Mouse (Mus musculus) natural killer cell, adult 2 months (primary cell): ENCODE measurements around the gene Rnf130.
A peak's percentile ranks its signal among the peaks of the same experiment; 100 is the strongest.

ENCODE experiments used
- DNase-seq, 2 experiments: peaks; one replicate each; pipeline ENCODE4 v3.0.0; 2022; ENCODE audit warnings: low spot score in 2 of 2

Rnf130 gene

DNA sequence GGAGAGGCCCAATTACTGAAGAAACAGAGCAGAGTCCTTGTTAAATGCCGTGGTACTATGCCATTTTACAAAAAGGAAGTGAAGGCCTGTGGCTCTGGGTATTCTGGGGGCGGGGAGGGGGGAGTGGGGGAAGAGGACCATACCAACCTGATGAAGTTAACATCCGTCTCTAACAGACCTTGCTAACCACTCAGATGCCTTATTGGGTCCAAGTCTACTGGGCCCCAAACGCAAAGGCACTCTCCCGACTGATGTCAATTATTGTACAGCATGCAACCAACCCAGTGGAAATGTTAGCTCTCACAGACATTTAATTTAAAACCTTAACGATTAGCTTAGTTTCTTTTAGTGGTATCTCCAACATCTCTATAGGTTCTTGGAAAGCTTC lies 707 bp upstream of the Rnf130 start:
- DNase-seq = no peak

DNA sequence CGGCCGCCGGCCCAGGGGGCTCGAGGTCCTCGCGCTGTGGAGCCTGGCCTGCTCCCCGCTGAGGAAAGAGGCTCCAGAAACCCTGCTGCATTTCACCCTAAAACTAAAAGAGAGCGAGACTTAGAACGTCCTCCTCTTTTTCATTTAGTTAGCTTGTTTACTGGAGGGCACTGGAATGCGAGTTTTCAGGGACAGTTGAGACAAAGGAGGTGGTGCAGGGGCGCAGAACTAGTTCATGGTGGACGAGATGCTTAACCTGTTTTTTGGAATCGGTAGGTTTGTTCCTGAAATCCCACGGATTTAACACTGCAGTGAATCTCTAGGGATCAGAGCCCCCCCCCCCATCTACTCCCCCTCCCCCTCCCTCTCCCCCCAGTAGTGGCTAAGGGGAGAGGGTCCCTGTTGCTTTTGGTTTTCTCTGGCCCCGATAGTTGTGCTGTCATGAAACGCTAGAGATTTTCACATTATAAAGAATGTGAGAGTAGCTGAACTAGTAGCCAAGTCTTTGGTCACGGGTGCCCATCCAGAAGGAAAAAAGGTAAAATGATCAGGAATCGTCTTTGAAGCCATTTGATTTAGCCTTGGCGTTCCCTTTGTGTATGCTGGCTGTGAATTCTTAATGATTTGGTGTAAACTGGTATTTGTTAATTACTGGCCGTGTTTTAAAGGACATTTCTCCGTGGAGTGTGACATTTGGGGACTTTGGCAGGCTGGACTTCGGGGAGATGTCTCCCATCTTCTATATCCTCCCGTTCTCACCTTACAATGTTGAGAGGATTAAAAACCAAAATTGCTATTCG lies 775 bp downstream of the Rnf130 start:
- DNase-seq = no peak

DNA sequence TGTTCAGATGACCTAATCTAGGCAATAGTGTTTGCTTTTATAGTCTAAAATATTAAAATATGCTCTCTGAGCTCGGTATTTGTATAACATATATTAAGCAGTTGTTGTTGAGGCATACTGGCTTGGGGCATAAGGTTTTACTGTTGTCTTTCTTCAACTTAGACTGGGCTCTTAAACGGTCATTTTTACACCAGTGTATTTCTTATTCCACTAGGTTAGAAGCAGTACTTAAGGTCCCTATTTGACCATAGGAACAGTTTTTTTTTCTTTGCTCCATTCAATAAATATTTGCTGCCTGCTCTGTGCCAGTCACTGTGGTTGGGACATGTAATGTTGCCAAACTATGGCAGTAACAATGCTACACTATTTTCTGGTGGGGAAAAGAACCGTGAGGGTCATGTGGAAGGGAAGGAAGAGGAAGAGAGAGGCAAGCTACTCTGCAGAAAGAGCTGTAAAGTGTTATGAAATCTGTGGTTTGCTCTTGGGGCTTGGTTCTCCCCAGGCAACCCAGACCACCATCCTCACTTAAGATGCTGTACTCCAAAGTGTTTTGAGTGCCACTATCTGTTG lies 1.5 kb downstream of the Rnf130 start:
- DNase-seq = peak; percentile 4 to 14

- DNase-seq = peak in 1 of 2 experiments; percentile 3
These were observed 3.3 kb downstream of the Rnf130 start for GRCm38 (mm10) chr11:50028416-50028815.

- no peak for DNase-seq
These were observed 9.0 kb downstream of the Rnf130 start for GRCm38 (mm10) chr11:50034155-50034554.

DNA sequence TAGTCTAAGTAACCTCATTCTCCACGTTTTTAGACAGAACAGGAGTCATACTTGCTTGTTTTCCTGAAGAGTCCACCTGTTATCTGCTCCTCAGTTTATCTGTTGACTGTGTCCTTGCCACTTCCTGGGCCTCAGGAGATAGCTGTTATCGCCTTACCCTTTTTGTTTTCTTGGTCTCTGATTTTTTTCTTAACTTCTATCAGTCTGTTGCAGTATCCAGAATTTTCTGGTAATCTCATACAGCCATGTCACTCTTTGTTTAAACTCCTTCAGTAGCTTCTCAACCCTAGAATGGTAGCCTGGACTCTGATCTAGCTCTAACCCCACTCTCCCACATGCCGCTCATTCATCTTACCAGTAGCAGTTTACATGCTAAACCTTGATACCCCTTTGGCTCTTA lies 10.6 kb downstream of the Rnf130 start:
- no peak for DNase-seq

DNA sequence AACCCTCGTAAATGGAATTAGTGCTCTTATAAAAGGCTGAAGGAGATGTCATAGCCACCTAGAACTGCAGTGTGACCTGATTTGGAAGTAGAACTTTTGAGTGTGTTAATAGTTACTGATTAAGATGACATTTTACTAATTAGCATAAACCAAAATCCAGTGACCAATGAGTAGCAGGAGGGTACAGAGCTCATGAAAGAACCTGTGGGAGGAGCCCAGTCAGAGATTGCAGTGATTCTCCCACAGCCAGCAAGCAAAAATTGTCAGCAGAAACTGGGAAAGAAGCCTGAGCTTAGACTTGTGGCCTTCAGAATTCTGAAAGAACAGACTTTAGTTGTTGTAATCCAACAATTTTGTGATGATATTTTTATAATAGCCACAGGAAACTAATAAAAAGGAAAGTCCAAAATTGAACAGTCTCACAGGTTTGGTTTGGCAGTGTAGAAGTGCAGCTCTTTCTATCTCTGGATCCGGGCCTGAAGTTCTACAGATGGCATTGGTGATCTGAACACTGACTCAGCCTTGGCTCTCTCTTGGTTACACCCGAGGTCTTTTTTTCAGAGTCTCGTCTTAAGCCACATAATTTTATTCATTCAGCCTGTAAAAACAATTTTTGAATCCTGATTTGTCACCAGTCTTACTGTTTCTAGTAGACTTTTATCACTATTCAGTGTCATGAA lies 11.8 kb downstream of the Rnf130 start:
- DNase-seq = no peak

DNA sequence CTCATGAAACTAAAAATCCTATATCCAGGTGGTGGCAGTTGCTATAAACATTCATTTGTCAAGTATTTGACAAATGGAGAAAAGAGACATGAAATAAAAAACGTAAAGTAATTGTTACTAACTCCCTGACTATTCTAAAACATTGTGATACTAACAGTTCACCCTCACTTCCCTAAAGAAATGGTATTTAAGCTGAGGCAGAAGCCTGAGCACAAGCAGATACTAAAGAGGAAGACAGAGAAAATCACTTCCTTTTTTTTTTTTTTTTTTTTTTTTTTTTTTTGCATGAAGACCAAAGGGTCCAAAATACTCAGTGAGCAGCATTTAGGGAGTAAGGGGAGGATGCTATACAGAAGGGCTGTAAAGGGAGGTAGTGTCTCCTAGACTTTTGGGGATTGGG lies 13.6 kb downstream of the Rnf130 start:
- peak in 1 of 2 experiments; percentile 6 for DNase-seq

DNA sequence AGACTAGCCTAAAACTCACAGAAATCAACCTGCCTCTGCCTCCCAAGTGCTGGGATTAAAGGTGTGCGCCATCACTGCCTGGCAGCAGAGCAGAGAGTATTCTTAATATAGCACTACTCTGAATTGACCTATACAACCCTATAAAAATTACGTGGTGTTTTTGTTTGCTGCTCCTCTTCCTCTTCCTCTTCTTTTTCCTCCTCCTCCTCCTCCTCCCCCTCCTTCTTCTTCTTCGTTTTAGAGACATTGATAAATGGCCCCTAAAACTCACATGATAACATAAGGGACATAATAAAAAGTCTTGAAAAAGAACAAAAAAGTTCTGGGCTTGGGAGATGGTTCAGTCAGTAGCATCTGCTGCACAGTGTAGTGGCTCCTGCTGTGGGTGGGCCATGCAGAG lies 16.0 kb downstream of the Rnf130 start:
- DNase-seq = no peak

- no peak for DNase-seq
These were observed 17.3 kb downstream of the Rnf130 start for GRCm38 (mm10) chr11:50042345-50042997.

GRCm38 (mm10) chr11:50044454-50044853 lies 19.3 kb downstream of the Rnf130 start:
- DNase-seq = no peak

DNA sequence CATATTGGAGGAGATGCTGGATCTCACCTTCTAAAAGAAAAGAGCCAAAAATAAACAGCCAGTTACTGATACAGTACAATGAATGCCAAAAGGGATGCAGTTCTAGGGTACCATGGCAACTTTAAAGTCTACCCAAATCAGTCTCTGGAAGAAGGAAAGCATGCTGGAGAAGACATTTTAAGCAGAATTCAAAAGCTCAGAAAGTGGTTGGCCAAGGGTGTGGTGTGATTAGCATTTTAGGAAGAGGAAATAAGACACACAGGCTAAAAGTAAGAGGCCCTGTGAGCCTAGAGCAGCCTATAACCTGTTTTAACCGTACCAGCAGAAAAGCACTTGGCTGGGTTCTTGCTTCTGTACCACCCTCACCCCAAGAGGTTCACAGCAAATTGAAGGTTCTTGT lies 22.5 kb downstream of the Rnf130 start:
- DNase-seq = no peak

DNA sequence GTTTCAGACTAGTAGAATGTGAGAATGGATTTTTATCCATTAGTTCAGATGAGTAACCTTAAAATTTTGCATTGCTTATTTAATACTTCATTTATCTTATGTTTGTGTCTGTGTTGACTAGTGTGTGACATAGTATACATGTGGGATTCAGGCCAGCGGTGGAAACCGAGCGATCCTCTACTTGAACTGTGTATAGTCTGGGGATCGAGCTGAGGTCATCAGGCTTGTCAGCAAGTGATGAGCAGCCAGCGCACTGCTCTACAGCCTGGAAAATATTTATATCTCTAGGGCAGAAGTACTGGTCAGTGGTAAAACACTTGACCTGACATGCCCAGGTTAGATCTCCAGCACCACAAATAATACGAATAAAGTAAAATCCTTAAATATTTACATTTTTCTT lies 23.0 kb downstream of the Rnf130 start:
- DNase-seq = no peak

GRCm38 (mm10) chr11:50050392-50050791 lies 25.2 kb downstream of the Rnf130 start:
- DNase-seq = no peak

DNA sequence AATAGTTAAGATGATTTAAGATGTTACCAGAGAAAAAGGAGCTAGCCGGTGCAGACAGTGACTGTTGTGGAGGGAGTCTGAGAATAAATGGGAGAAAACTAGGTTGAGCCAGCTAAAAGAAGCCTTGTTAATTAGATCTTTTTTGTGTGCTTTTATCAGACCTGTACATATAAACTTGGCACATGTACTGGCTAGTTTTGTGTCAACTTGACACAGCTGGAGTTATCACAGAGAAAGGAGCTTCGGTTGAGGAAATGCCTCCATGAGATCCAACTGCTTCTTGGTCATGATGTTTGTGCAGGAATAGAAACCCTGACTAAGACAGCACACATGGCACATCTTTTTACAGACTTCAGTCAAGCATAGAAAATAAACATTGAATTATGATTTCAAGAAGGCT lies 32.6 kb downstream of the Rnf130 start:
- DNase-seq = no peak

GRCm38 (mm10) chr11:50058277-50058676 lies 33.1 kb downstream of the Rnf130 start:
- DNase-seq = no peak

DNA sequence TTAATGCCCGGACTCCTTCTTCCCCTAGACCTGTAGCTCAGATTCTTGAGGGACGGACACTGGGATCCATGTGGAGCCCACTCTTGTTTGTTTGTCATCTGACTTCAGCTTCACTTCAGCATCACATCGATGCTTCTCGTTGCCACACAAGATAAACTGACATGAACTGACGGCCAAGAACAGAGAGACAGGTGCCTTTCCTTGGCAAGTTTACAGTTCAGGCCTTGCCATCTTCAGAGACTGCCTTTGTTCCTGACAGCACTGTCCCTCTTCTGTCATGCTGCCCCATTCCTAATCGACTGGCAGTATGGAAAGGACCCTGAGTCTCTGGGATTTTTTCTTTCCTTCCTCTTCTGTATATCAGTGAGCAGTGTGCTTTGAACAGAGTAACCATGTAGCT lies 33.9 kb downstream of the Rnf130 start:
- no peak for DNase-seq

DNA sequence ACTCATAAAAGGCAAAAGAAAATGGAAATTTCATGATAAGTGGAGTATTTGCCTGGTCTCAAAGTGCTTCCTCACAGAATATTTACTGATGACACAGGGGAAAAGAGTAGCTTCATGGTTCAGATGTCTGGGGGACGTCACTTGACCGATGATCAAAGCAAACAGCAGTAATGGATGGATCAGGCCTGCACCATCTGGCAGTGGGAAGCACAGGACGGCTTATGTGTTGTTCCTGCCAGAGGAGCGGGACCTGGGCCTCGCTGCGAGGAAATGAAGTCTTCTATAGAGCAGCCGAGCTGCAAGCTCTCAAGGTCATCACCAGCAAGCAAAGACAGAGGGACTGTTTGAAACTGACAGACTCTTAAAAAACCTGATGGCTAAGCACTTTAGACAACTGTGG lies 37.0 kb downstream of the Rnf130 start:
- DNase-seq = no peak

GRCm38 (mm10) chr11:50066088-50066487 lies 40.9 kb downstream of the Rnf130 start:
- DNase-seq = no peak

DNA sequence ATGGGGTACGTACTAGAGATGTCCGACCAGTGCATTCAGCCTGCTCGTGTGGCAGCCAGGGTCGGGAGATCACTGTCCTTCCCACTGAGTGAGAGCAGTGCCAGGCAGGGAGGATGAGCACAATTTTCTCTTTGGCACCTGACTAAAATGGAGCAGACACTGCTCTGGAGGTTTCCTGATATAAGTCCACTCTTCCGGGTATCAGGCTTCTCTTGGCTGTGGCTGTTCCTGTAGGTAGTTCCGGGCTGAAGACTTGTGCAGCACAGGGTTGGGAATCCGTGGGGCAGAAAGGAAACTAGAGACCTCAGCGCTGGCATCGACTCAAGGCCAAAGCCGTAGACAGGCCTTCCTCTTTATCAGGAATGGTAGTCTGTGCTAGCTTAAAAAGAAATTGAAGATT lies 48.7 kb downstream of the Rnf130 start:
- no peak for DNase-seq

DNA sequence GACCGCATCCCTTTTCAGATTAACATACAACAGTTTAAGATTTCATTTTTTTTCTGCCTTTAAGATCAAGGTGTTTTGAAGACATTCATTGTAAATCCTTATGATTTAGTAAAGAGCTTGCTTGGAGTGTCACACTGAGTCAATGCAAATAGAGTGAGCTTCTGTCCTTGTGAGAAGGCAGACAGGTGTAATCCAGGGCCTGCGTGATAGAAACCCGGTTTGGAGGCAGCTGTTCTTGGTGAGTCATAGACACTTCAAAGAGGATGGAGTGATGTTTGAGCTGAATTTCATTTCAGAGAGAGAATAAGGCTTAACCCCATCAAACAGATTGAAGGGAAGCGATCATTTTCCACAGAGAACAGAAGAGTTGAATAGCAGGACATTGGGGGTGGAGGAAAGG lies 51.6 kb downstream of the Rnf130 start:
- no peak for DNase-seq

DNA sequence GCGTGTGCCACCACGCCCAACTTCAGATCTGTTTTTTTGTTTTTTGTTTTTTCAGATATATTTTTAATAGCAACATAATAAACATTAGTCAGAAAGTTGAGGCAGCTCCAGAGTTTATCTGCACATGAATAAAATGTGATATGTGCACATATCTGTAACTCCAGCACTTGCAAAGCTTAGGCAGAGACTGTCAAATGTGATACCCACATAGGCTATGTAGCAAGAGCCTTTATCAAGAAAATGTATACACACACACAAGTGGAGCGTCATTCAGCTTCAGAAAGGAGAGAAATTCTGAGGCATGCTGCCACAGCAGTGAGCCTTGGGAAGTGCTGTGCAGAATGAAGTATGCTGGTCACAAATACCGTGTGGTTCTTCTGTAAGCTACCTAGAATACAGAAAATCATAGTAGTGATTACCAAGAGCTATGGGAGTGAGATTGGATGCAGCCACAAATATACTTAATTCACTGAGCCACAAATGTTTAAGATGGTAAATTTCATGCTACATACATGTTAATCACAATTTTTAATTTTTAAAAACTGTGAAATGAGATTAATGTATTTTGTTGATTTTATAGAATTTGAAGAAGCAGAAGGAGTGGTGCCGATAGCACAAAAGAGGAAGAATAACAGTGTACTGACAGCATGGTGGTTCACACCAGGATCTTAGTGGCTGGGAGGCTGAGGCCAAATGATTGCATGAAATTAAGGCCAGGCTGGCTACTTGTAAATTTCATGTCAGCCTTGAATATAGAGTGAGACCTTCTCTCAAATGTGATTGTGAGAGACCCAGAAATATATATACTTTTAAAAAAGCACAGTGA lies 56.4 kb downstream of the Rnf130 start:
- DNase-seq = no peak
